Mouse (Mus musculus) lung, adult 2 months (tissue): ENCODE data around the gene Dao.

Source experiments
- CTCF ChIP-seq: fragments of 200-500 bp; IDR thresholded peaks from 2 replicates; pipeline ENCODE4 v1.5.1; 2011; ENCODE audit warnings: mild to moderate bottlenecking, low read length, control low read depth; ENCODE audit not compliant: insufficient read depth
- POLR2A ChIP-seq: fragments of 200-500 bp; IDR thresholded peaks from 2 replicates; pipeline ENCODE4 v1.6.1; 2011; ENCODE audit warnings: low read depth, mild to moderate bottlenecking, control low read depth, low read length, borderline replicate concordance; ENCODE audit errors: extremely low read depth

DNA sequence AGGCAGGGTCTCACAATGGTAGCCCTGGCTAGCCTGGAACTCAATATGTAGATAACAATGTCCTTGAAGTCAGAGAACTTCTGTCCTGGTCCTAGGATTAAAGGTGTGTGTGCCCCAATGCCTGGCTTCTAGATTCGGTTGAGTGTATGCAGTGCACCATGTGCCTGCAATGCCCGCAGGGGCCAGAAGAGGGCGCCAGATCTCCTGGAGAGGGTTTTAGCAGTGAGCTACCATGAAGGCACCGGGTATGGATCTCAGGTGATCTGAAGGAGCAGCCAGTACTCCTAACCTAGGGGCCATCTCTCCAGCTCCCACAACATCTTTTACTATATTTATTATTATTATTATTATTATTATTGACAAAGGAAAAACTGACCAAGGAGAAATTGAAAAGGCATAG, 47.0 kb upstream of the Dao start:
- TF ChIP-seq POLR2A (no peak), CTCF (peak; percentile 91)
